Mouse (Mus musculus): Measurements from ENCODE around the gene Chn1.

- no peak for TF ChIP-seq POLR2A (IDR thresholded peaks at IDR 0.05; ENCODE audit: control insufficient read depth, low read depth, low read length)
- no peak for TF ChIP-seq CTCF (IDR thresholded peaks at IDR 0.05; ENCODE audit: control insufficient read depth, insufficient read depth, insufficient replicate concordance, low read depth, low read length)
Measured at GRCm38 (mm10) chr2:73788395-73788794, 13.2 kb upstream of the Chn1 start.
